Mouse (Mus musculus) kidney, adult 2 months (tissue): ENCODE measurements around the gene Hspa4. TPM values are rescaled to one million over a fixed set of nuclear protein-coding genes. Genes with fewer than 3 reads are reported as not detected.
"Not testable (repeated sequence)": the region's sequence is repeated elsewhere in the genome, so short reads cannot be mapped to it uniquely, and the experiment has no call there.

Experiments
- DNase-seq: peaks from one replicate; pipeline ENCODE4 v3.0.0; 2021
- H3K27ac ChIP-seq: fragments of 200-500 bp; 2 replicates; pipeline ENCODE4 v1.5.1; 2012; ENCODE audit warnings: low read depth, low read length, control low read depth, inconsistent platforms; ENCODE audit not compliant: insufficient read depth
- H3K27me3 ChIP-seq: fragments of 200-500 bp; replicated peaks from 2 replicates; pipeline ENCODE4 v1.6.1; 2012; ENCODE audit warnings: mild to moderate bottlenecking, moderate library complexity, low read length, inconsistent platforms; ENCODE audit not compliant: control insufficient read depth, insufficient read depth
- H3K36me3 ChIP-seq: fragments of 200-500 bp; 2 replicates; pipeline ENCODE4 v1.6.1; 2012; ENCODE audit warnings: mild to moderate bottlenecking, moderate library complexity, low read length, inconsistent platforms; ENCODE audit not compliant: control insufficient read depth, insufficient read depth
- H3K4me1 ChIP-seq: fragments of 200-500 bp; 2 replicates; pipeline ENCODE4 v1.6.1; 2011; ENCODE audit warnings: low read length; ENCODE audit not compliant: control insufficient read depth, insufficient read depth
- H3K4me3 ChIP-seq: fragments of 200-500 bp; 2 replicates; pipeline ENCODE4 v1.5.1; 2011; ENCODE audit warnings: mild to moderate bottlenecking, low read depth, low read length, control low read depth; ENCODE audit not compliant: insufficient read depth
- CTCF ChIP-seq: fragments of 200-500 bp; conservative IDR thresholded peaks from 2 replicates; pipeline ENCODE4 v1.5.1; 2011; ENCODE audit warnings: low read depth, mild to moderate bottlenecking, control low read depth, low read length, moderate library complexity, mixed read lengths; ENCODE audit not compliant: insufficient read depth, insufficient read length
- POLR2A ChIP-seq: fragments of 200-500 bp; IDR thresholded peaks from one replicate; pipeline ENCODE4 v1.6.1; 2011; ENCODE audit warnings: low read depth, low read length, control low read depth
- whole genome bisulfite sequencing: fragments of 180-500 bp; shearing (Covaris S2); methylation state at CpG from one replicate; pipeline ENCODE4 v1.1.7; 2018; 5-methylcytosine and 5-hydroxymethylcytosine counted together
- polyA plus RNA-seq: library from polyadenylated mRNA; depleted of rRNA; stranded (reverse); fragments of >200 nt; gene quantifications from 2 replicates; pipeline ENCODE4 v1.2.3, GENCODE M21; 2012

The Hspa4 gene
- polyA plus RNA-seq, 1 experiment = 24.8 TPM

DNA sequence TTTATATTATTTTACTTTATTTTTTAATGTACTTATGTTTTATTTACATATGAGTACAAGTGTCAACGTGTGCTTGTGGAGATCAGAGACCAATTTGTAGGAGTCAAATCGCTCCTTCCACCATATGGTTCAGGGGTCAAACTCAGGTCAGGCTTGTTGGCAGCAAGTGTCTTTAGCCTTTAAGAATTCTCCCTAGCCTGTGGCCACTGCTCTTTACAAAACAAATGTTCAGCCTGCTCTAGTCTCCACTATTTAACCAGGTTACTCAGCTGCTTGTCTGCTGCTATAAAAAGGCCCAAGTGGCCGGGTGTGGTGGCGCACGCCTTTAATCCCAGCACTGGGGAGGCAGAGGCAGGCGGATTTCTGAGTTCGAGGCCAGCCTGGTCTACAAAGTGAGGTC, 17.8 kb upstream of the Hspa4 start:
- Histone ChIP-seq H3K27ac (no peak overlapping the region), H3K4me3 (no peak overlapping the region), H3K27me3 (no peaks in the 10 kb centered on the region), H3K4me1 (no peaks in the 10 kb centered on the region), H3K36me3 (no peaks in the 10 kb centered on the region)
- WGBS = 81% methylated on average over 7 of the region's 7 CpGs
- no peak for DNase-seq
- no peak for TF ChIP-seq CTCF
- TF ChIP-seq POLR2A = no peak

GRCm38 (mm10) chr11:53316996-53317395, 16.7 kb upstream of the Hspa4 start:
- no peaks in the 10 kb centered on the region for H3K36me3 ChIP-seq
- no peak for DNase-seq
- H3K4me1 ChIP-seq = no peaks in the 10 kb centered on the region
- no peaks in the 10 kb centered on the region for H3K27me3 ChIP-seq
- no peak overlapping the region for H3K27ac ChIP-seq
- H3K4me3 ChIP-seq = no peak overlapping the region
- 69% methylated on average over 6 of the region's 6 CpGs for WGBS
- no peak for TF ChIP-seq POLR2A
- no peak for TF ChIP-seq CTCF

- WGBS = 20% methylated on average over 1 of the region's 1 CpGs
- no peak overlapping the region for H3K27ac ChIP-seq
- H3K4me3 ChIP-seq = no peak overlapping the region
- no peaks in the 10 kb centered on the region for H3K36me3 ChIP-seq
- no peaks in the 10 kb centered on the region for H3K4me1 ChIP-seq
- TF ChIP-seq POLR2A (no peak), CTCF (no peak)
- no peaks in the 10 kb centered on the region for H3K27me3 ChIP-seq
- DNase-seq = peak; percentile 66
These were observed 14.5 kb upstream of the Hspa4 start for GRCm38 (mm10) chr11:53314770-53315173.

DNA sequence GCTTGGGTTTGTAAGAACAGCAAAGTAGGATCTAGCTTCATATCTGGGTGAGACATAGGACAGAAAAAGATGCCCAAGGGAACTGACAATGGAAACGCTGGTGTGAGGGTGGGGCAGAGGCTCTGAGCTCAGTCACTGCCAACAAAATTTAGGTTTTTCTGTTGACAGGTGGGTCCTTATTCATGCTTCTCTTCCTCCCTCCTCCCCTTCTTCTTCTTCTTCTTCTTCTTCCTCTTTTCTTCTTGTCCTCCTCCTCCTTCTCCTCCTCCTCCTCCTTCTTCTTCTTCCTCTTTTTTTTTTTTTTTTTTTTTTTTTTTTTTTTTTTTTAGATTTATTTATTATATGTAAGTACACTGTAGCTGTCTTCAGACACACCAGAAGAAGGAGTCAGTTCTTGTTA, 12.6 kb upstream of the Hspa4 start:
- peaks cover 11% of the 10 kb centered on the region for H3K4me1 ChIP-seq
- H3K27me3 ChIP-seq, H3K36me3 ChIP-seq, DNase-seq, H3K4me3 ChIP-seq, H3K27ac ChIP-seq: not testable (repeated sequence)
- WGBS = 54% methylated on average over 1 of the region's 1 CpGs

- WGBS = 46% methylated on average over 1 of the region's 1 CpGs
- H3K27me3 ChIP-seq = no peaks in the 10 kb centered on the region
- H3K36me3 ChIP-seq = no peaks in the 10 kb centered on the region
- TF ChIP-seq CTCF (no peak), POLR2A (no peak)
- no peak for DNase-seq
- no peak overlapping the region for H3K4me3 ChIP-seq
- H3K4me1 ChIP-seq = peaks cover 13% of the 10 kb centered on the region
- no peak overlapping the region for H3K27ac ChIP-seq
These were observed 11.1 kb upstream of the Hspa4 start for GRCm38 (mm10) chr11:53311385-53311784.

DNA sequence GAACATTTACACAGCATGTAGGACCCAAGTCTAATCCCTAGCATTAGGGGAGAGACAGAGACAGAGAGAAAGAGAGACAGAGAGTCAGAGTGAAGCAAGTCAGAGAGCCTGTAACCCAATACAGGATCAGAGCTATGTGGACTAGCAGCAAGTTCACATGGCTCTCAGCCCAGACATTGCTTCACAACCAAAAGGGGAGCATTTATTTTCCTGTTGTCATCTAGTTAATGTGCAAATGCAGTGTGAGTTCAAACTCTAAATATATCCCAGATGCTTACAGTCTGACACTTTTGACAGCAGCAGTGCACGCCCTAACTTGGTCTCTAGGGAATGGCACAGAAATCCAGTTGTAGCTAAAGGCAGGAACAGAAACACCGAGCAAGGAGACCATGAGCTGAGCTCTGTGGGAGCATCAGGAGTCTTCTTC, 8.6 kb upstream of the Hspa4 start:
- WGBS = 9% methylated on average over 2 of the region's 2 CpGs
- peak; percentile 93 for DNase-seq
- Histone ChIP-seq H3K27ac (peak overlapping the region; percentile 73), H3K36me3 (no peaks in the 10 kb centered on the region), H3K4me1 (peaks cover 13% of the 10 kb centered on the region), H3K27me3 (no peaks in the 10 kb centered on the region), H3K4me3 (no peak overlapping the region)
- TF ChIP-seq POLR2A (no peak), CTCF (no peak)

- no peak for TF ChIP-seq CTCF
- no peak overlapping the region for H3K4me3 ChIP-seq
- peak overlapping the region; percentile 73 for H3K27ac ChIP-seq
- H3K27me3 ChIP-seq = no peaks in the 10 kb centered on the region
- H3K4me1 ChIP-seq = peaks cover 13% of the 10 kb centered on the region
- peak; percentile 68 for DNase-seq
- no peaks in the 10 kb centered on the region for H3K36me3 ChIP-seq
These were observed 8.1 kb upstream of the Hspa4 start for GRCm38 (mm10) chr11:53308251-53308864.
